Mouse (Mus musculus) liver, embryonic 12.5 days (tissue): ENCODE measurements around the gene Hyls1. TPM values are rescaled to one million over a fixed set of nuclear protein-coding genes. Genes with fewer than 3 reads are reported as not detected.
A peak's percentile ranks its signal among the peaks of the same experiment; 100 is the strongest.

Source experiments
- ATAC-seq: fragments of 200-750 bp; cut with Nextera tagmentation; 2 replicates; pipeline ENCODE4 v1.8.0; 2017; ENCODE audit warnings: moderate number of reproducible peaks, mild to moderate bottlenecking, moderate library complexity
- H3K27ac ChIP-seq: fragments of 300-500 bp; sonication (generic); 2 replicates; pipeline ENCODE4 v1.5.1; 2016; ENCODE audit warnings: mild to moderate bottlenecking
- H3K27me3 ChIP-seq: fragments of 300-500 bp; sonication (generic); replicated peaks from 2 replicates; pipeline ENCODE4 v1.6.1; 2016; ENCODE audit warnings: mild to moderate bottlenecking, moderate library complexity
- H3K36me3 ChIP-seq: fragments of 300-500 bp; sonication (generic); 2 replicates; pipeline ENCODE4 v1.6.1; 2016; ENCODE audit warnings: mild to moderate bottlenecking, moderate library complexity
- H3K4me1 ChIP-seq: fragments of 300-500 bp; sonication (generic); 2 replicates; pipeline ENCODE4 v1.6.1; 2016
- H3K4me2 ChIP-seq: fragments of 300-500 bp; sonication (generic); 2 replicates; pipeline ENCODE4 v1.6.1; 2016; ENCODE audit warnings: mild to moderate bottlenecking, moderate library complexity
- H3K4me3 ChIP-seq: fragments of 300-500 bp; sonication (generic); 2 replicates; pipeline ENCODE4 v1.5.1; 2016; ENCODE audit warnings: mild to moderate bottlenecking, moderate library complexity
- H3K9ac ChIP-seq: fragments of 300-500 bp; sonication (generic); 2 replicates; pipeline ENCODE4 v1.6.1; 2016; ENCODE audit warnings: mild to moderate bottlenecking, moderate library complexity
- H3K9me3 ChIP-seq: fragments of 300-500 bp; sonication (generic); replicated peaks from 2 replicates; pipeline ENCODE4 v1.6.1; 2016; ENCODE audit warnings: mild to moderate bottlenecking, moderate library complexity
- WGBS: fragments of 180-500 bp; shearing (Covaris S2); methylation state at CpG from one replicate; pipeline ENCODE4 v1.1.7; 2016; ENCODE audit not compliant: insufficient replicate concordance; 5-methylcytosine and 5-hydroxymethylcytosine counted together
- polyA plus RNA-seq: library from polyadenylated mRNA; unstranded; fragments of >200 nt; fragmentation: Nextera tagmentation; extraction: Ambion mirVana; gene quantifications from 2 replicates; pipeline ENCODE4 v1.2.1, GENCODE M21; 2016

The Hyls1 gene
- polyA plus RNA-seq, 1 experiment from 2014 or later: 9.4 TPM

- H3K27me3 ChIP-seq: 0 out of 2 replicates have a peak, but pooled peaks cover 3% of the 10 kb centered on the region
- 0 out of 2 replicates have a peak, but pooled peaks have one; percentile 35 for ATAC-seq
- peaks cover 8% of the 10 kb centered on the region for H3K4me1 ChIP-seq
- no peaks in the 10 kb centered on the region for H3K36me3 ChIP-seq
- no peak overlapping the region for H3K9ac ChIP-seq
- no peak overlapping the region for H3K27ac ChIP-seq
- H3K4me2 ChIP-seq: no peak overlapping the region
- H3K4me3 ChIP-seq: no peak overlapping the region
- H3K9me3 ChIP-seq: no peaks in the 10 kb centered on the region
- WGBS: 6% methylated on average over 6 of the region's 6 CpGs
These were observed 28.7 kb downstream of the Hyls1 start for GRCm38 (mm10) chr9:35541488-35541887.

- Histone ChIP-seq H3K9me3 (no peaks in the 10 kb centered on the region), H3K4me1 (peaks cover 7% of the 10 kb centered on the region), H3K27ac (no peak overlapping the region), H3K4me2 (no peak overlapping the region), H3K27me3 (0 out of 2 replicates have a peak, but pooled peaks cover 3% of the 10 kb centered on the region), H3K36me3 (no peaks in the 10 kb centered on the region), H3K9ac (no peak overlapping the region), H3K4me3 (no peak overlapping the region)
- 70% methylated on average over 5 of the region's 5 CpGs for WGBS
- no peak for ATAC-seq
These were observed 29.2 kb downstream of the Hyls1 start for GRCm38 (mm10) chr9:35541024-35541423.

GRCm38 (mm10) chr9:35539001-35539750 lies 31.0 kb downstream of the Hyls1 start:
- no peak for ATAC-seq
- peaks cover 17% of the 10 kb centered on the region; the same call in 1 of the 2 replicates for H3K4me1 ChIP-seq
- H3K9ac ChIP-seq: no peak overlapping the region
- no peak overlapping the region for H3K4me3 ChIP-seq
- H3K9me3 ChIP-seq: no peaks in the 10 kb centered on the region
- 68% methylated on average over 13 of the region's 13 CpGs for WGBS
- H3K36me3 ChIP-seq: no peaks in the 10 kb centered on the region
- no peak overlapping the region for H3K27ac ChIP-seq
- H3K27me3 ChIP-seq: no peaks in the 10 kb centered on the region
- H3K4me2 ChIP-seq: no peak overlapping the region

- Histone ChIP-seq H3K27ac (no peak overlapping the region), H3K9ac (no peak overlapping the region), H3K4me2 (no peak overlapping the region), H3K4me3 (no peak overlapping the region), H3K36me3 (no peaks in the 10 kb centered on the region), H3K9me3 (no peaks in the 10 kb centered on the region), H3K4me1 (peaks cover 17% of the 10 kb centered on the region; the same call in 1 of the 2 replicates), H3K27me3 (no peaks in the 10 kb centered on the region)
- 50% methylated on average over 4 of the region's 4 CpGs for WGBS
- no peak for ATAC-seq
These were observed 34.3 kb downstream of the Hyls1 start for GRCm38 (mm10) chr9:35535876-35536275.

GRCm38 (mm10) chr9:35535110-35535509 lies 35.1 kb downstream of the Hyls1 start:
- peak; percentile 67 for ATAC-seq
- Histone ChIP-seq H3K36me3 (no peaks in the 10 kb centered on the region), H3K9ac (no peak overlapping the region), H3K27ac (no peak overlapping the region), H3K9me3 (no peaks in the 10 kb centered on the region), H3K27me3 (no peaks in the 10 kb centered on the region), H3K4me2 (no peak overlapping the region), H3K4me3 (no peak overlapping the region), H3K4me1 (peaks cover 17% of the 10 kb centered on the region; the same call in 1 of the 2 replicates)
- WGBS: 7% methylated on average over 2 of the region's 2 CpGs

- Histone ChIP-seq H3K9ac (no peak overlapping the region), H3K4me2 (no peak overlapping the region), H3K4me3 (no peak overlapping the region), H3K36me3 (no peaks in the 10 kb centered on the region), H3K4me1 (0 out of 2 replicates have a peak, but pooled peaks cover 10% of the 10 kb centered on the region), H3K9me3 (no peaks in the 10 kb centered on the region), H3K27me3 (no peaks in the 10 kb centered on the region), H3K27ac (no peak overlapping the region)
- WGBS: 62% methylated on average over 9 of the region's 9 CpGs
- ATAC-seq: no peak
These were observed 36.9 kb downstream of the Hyls1 start for GRCm38 (mm10) chr9:35533266-35533665.

- H3K27ac ChIP-seq: no peak overlapping the region
- ATAC-seq: no peak
- H3K4me2 ChIP-seq: no peak overlapping the region
- no peaks in the 10 kb centered on the region for H3K36me3 ChIP-seq
- H3K4me3 ChIP-seq: no peak overlapping the region
- 31% methylated on average over 1 of the region's 1 CpGs for WGBS
- H3K4me1 ChIP-seq: 0 out of 2 replicates have a peak, but pooled peaks cover under 1% of the 10 kb centered on the region
- H3K9ac ChIP-seq: no peak overlapping the region
- H3K9me3 ChIP-seq: no peaks in the 10 kb centered on the region
- H3K27me3 ChIP-seq: no peaks in the 10 kb centered on the region
These were observed 40.4 kb downstream of the Hyls1 start for GRCm38 (mm10) chr9:35529796-35530195.

- WGBS: 53% methylated on average over 3 of the region's 3 CpGs
- Histone ChIP-seq H3K4me3 (no peak overlapping the region), H3K9ac (no peak overlapping the region), H3K27me3 (no peaks in the 10 kb centered on the region), H3K36me3 (no peaks in the 10 kb centered on the region), H3K4me2 (no peak overlapping the region), H3K9me3 (no peaks in the 10 kb centered on the region), H3K27ac (no peak overlapping the region), H3K4me1 (no peaks in the 10 kb centered on the region)
- ATAC-seq: no peak
These were observed 41.1 kb downstream of the Hyls1 start for GRCm38 (mm10) chr9:35529141-35529540.

- Histone ChIP-seq H3K4me3 (no peak overlapping the region), H3K9me3 (no peaks in the 10 kb centered on the region), H3K4me2 (no peak overlapping the region), H3K36me3 (no peaks in the 10 kb centered on the region), H3K27me3 (no peaks in the 10 kb centered on the region), H3K27ac (no peak overlapping the region), H3K9ac (no peak overlapping the region), H3K4me1 (no peaks in the 10 kb centered on the region)
- WGBS: 24% methylated on average over 7 of the region's 7 CpGs
- peak; percentile 49; the same call in 1 of the 2 replicates for ATAC-seq
These were observed 46.2 kb downstream of the Hyls1 start for GRCm38 (mm10) chr9:35523941-35524411.

GRCm38 (mm10) chr9:35523541-35523940 lies 46.7 kb downstream of the Hyls1 start:
- WGBS: 49% methylated on average over 5 of the region's 5 CpGs
- no peak overlapping the region for H3K27ac ChIP-seq

GRCm38 (mm10) chr9:35522821-35523515 lies 47.2 kb downstream of the Hyls1 start:
- Histone ChIP-seq H3K4me3 (no peak overlapping the region), H3K4me2 (no peak overlapping the region), H3K9ac (no peak overlapping the region), H3K9me3 (no peaks in the 10 kb centered on the region), H3K27me3 (no peaks in the 10 kb centered on the region), H3K36me3 (no peaks in the 10 kb centered on the region), H3K4me1 (no peaks in the 10 kb centered on the region), H3K27ac (no peak overlapping the region)
- no peak for ATAC-seq
- 46% methylated on average over 1 of the region's 1 CpGs for WGBS

More at GRCm38 (mm10) chr9:35523541-35523940, 46.7 kb downstream of the Hyls1 start:
- H3K4me3 ChIP-seq: no peak overlapping the region
- H3K9ac ChIP-seq: no peak overlapping the region
- no peaks in the 10 kb centered on the region for H3K27me3 ChIP-seq
- H3K4me2 ChIP-seq: no peak overlapping the region
- no peaks in the 10 kb centered on the region for H3K4me1 ChIP-seq
- H3K9me3 ChIP-seq: no peaks in the 10 kb centered on the region
- no peaks in the 10 kb centered on the region for H3K36me3 ChIP-seq
- ATAC-seq: no peak

GRCm38 (mm10) chr9:35522241-35522640 lies 48.0 kb downstream of the Hyls1 start:
- Histone ChIP-seq H3K4me2 (no peak overlapping the region), H3K4me1 (no peaks in the 10 kb centered on the region), H3K36me3 (no peaks in the 10 kb centered on the region), H3K27ac (no peak overlapping the region), H3K9ac (no peak overlapping the region), H3K4me3 (no peak overlapping the region), H3K9me3 (no peaks in the 10 kb centered on the region), H3K27me3 (no peaks in the 10 kb centered on the region)
- ATAC-seq: no peak
- WGBS: 60% methylated on average over 2 of the region's 2 CpGs
